Mouse (Mus musculus) cerebellum, postnatal 36 days (tissue): ENCODE measurements at regions not wholly inside any gene's neighbourhood (a gene's known extent, or its start where the extent isn't known, plus 50 kb on each side); places are given as distances from the start of the nearest gene placed in this dataset.

Experiments used
- DNase-seq, 2 experiments: peaks; one replicate each; pipeline ENCODE4 v3.0.0; 2021 to 2022; ENCODE audit warnings: mixed read lengths in 2 of 2

- DNase-seq: no peak
Observed at GRCm38 (mm10) chr1:35805546-35805945, 262.7 kb upstream of the Hs6st1 start.

GRCm38 (mm10) chr1:35806329-35806728 is 261.9 kb upstream of the Hs6st1 start:
- DNase-seq: no peak

GRCm38 (mm10) chr1:35806731-35807130 is 261.5 kb upstream of the Hs6st1 start:
- no peak for DNase-seq

DNA sequence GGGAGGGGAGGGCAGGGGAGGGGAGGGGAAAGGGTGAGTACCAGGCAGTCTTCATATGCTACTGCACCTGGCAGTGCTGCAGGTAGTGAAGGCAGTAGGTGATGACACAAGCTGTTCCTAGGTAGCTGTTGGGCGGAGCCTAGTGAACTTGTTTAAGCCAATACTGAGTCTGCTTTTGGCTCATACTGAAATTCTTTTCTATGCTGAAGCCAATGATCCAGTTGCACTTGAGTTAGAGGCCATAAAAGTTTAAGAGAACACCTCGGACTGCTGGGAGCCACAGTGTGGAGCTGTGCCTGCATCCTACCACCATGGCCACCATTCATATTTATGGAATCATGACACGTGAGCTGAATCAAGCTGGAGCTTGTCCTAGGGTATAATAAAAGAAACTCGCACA is 259.3 kb upstream of the Hs6st1 start:
- DNase-seq: no peak

- DNase-seq: no peak
Observed at GRCm38 (mm10) chr1:35809341-35809740, 258.9 kb upstream of the Hs6st1 start.

DNA sequence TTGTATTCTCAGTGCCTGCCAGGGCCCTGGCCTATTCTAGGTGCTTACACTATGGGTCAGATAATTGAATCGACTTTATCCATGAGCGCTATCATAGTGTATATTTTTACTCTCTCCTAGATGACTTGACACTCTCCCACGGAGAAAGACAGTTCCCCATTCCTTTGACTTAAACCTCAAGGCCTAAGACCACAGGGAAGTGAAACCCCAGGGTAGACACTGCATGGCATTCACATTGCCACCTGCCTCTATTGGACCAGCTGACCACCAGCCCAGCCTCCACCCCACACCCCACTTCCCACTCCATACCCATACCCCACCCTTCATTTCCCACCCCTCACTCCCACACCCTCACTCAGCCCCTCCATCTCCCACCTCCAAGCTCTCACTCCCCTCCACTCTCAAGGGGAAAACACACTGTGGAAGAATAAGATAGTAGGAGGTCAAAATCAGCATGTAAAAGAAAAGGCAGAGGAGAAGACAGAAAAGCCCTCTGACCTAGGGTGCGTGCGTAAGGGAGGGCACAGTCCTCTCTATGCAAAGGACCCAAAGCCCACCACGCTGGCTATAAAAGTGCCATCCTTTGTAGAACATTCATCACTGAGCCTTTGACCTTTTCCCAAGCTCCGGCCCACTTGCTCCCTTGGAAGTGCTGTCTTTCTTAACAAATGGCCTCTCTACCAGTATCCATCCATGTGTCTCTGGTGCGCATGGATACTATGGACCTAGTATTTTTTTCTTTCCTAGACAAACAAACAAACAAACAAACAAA is 257.4 kb upstream of the Hs6st1 start:
- no peak for DNase-seq

GRCm38 (mm10) chr1:35811380-35811779 is 256.8 kb upstream of the Hs6st1 start:
- DNase-seq: peak; percentile 45 to 57

DNA sequence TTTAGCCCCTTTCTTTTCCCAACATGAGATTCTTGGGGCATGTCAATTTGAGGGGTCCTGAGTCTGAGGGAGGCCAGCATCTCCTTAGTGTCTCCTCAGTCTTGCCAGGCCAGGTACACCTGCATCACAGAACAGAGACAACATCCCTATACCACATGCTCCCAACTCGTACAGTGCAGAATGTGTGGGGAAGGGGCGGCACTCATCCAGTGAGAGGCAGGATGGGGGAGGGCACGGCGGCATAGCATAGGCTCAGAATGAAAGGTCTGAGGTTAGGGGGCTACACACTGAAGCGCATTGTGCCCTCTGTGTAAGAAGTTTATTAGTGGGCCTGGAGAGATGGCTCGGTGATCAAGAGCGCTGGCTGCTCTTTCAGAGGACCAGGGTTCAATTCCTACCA is 256.4 kb upstream of the Hs6st1 start:
- no peak for DNase-seq

GRCm38 (mm10) chr1:35813625-35814024 is 254.6 kb upstream of the Hs6st1 start:
- no peak for DNase-seq

DNA sequence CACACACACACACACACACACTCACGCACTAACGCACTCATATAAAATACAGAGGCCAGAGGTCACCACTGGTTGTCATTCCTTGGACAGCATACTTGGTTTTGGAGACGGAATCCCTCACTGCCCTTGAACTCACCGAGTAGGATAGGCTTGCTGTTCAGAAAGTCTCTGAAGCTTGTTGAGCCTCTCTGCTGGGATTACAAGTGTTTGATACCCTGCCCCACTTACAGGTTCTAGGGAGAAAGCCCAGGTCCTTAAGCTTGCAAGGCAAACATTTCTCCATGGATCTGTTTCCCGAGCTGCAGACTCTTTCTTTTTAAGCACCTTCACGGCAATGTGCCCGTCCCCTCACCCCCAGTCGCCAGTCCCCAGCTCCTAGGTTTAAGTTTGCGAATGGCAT is 254.0 kb upstream of the Hs6st1 start:
- no peak for DNase-seq

DNA sequence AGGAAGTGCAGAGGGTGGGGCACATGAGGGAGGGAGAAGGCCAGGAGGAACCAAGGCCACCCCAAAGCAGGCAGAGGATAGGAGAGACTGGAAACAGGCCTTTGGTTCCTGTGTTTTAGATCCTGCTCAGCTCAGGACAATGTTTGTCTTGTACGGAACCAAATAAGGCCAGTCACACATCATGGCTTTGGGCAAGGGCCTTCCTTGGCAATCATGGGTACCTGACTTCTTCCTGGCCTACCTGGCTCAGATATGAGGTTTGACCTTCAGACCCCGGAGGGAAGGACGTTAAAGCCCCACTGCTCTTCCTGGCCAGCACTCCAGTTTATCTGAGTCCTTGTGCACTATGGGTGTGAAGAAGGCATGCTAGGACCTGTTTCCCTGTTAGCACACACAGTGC is 253.4 kb upstream of the Hs6st1 start:
- no peak for DNase-seq

DNA sequence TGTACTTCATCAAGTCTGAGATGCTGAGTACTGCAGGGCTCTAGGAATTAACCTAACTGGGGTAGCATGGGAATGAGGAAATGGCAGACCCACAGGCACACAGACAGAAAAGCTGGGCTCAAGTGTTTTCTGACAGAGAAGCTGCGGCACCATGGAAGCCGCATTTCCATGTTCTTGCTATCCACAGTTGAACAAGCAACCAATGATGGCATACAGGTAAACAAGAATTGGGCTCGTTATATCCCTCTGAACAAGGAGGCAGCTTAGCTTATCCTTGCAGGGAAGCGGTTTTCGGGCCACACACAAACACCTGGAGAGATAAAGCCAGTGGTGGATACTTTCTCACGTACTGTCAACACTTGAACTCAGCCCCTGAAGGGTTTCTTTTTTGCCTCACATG is 246.4 kb upstream of the Hs6st1 start:
- no peak for DNase-seq

GRCm38 (mm10) chr1:35822376-35823202 is 245.6 kb upstream of the Hs6st1 start:
- DNase-seq: no peak

GRCm38 (mm10) chr1:35823496-35823895 is 244.7 kb upstream of the Hs6st1 start:
- no peak for DNase-seq

- peak in 1 of 2 experiments; percentile 30 for DNase-seq
Observed at GRCm38 (mm10) chr1:35823981-35824880, 244.0 kb upstream of the Hs6st1 start.

DNA sequence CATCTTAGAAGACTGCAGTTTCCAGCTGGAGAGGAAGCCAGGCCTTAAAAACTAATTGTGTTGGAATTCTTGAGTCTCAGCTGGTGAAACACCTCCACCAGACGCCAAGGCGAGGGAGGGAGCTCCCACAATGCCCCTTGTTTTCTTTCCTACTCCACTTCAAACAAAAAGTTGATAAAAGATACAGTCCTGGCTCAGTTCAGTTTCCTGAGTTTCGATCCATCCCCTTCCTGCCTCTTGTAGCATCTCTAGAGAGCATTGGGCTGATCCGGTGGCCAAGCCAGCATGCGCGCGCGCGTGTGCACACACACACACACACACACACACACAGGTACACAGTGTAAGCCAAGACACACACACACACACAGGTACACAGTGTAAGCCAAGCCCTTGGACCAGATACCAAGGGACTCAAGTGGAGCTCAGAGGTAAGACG is 242.7 kb upstream of the Hs6st1 start:
- DNase-seq: no peak

DNA sequence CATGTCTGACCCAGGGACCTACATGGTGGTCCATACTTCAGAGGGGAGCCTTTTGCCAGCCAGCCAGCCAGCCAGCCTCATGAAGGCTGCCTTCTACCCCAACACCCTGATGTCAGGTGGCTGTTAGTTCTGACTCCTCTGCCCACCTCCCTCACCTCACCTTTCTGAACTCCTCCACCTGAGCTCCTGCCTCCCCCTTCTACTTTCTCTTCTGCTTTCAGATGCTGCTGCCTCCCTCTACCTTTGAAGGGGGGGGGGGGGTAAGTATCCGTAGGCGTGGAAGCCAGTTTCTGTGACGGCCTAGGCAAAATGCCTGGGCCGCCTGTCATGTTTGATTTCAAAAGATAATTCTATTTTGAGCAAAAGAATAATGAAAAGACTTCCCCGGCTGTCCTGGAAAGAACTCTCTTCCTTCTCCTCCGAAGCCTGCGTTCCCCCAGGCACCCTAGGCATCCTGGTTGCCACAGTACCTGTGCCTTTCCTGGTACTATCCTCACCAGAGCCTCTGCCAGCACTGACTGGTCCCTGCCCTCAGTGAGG is 241.6 kb upstream of the Hs6st1 start:
- no peak for DNase-seq

- DNase-seq: no peak
Observed at GRCm38 (mm10) chr1:35827471-35827870, 240.7 kb upstream of the Hs6st1 start.

DNA sequence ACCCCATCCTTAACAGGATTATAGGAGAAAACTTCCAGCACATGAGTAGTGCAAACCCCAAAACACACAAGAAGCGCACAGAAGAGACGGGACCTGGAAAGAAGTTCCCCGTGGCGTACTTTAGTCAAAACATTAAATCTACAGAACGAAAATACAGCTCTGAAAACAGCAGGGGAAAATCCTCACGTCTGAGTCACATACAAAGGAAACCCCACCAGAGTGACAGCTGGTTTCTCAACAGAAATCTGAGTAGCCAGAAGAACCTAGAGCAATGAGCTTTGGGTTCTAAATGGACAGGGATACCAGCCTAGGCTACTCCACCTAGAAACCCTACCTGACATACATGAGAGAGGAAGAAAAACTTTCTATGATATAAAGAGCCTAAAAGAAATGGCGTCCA is 234.0 kb upstream of the Hs6st1 start:
- no peak for DNase-seq

- no peak for DNase-seq
Observed at GRCm38 (mm10) chr1:35836552-35836951, 231.6 kb upstream of the Hs6st1 start.

GRCm38 (mm10) chr1:35838625-35839024 is 229.6 kb upstream of the Hs6st1 start:
- DNase-seq: no peak

GRCm38 (mm10) chr1:35839446-35839845 is 228.8 kb upstream of the Hs6st1 start:
- DNase-seq: peak; percentile 42 to 47

DNA sequence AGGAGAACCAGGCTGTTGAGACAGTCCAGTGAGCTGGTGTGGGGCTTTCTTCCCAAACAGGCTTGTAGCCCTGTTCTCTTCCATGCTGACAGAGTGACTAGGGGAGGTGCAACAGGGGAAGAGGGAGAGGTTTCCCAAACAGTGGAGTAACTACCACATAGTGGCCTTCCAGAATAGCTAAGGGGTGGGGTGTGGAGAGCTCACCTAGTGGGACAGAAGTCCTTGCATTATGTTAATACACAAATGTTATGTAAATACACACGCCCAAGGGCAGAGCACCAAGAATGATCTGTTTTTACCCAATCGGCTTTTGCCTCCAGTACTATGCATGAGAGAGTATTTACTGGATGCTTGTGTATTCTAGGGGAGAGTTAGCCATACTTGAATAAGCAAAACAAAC is 226.6 kb upstream of the Hs6st1 start:
- DNase-seq: no peak
